Mouse (Mus musculus) T-helper 1 cell (primary cell): ENCODE measurements around the gene Defb45.

Experiments
- in situ Hi-C: fragments of 300-600 bp; cut with MboI, MseI; formaldehyde crosslinking; loops from one replicate; pipeline ENCODE4 v1.15.1; 2025; ENCODE audit warnings: high pct_unique_total_duplicates

Defb45 gene

DNA sequence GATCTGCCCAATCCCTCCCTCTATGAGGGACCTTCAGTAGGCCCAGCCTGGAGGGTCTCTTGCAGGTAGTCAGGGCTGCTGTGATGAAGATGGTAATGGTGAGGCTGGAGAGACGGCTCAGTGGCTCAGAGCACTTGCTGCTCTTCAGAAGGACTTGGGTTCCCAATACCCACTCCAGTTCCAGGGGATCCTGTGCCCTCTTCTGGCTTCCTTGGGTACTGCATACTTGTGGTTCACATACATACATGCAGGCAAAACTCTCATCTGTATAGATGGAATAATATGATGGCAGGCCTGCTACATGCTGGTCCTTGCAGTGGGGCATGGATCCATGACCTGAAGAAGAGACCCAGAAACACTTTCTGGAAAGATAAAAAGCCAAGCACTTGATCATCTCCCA, 9.5 kb upstream of the Defb45 start:
- in situ Hi-C loops, result no loop called here

GRCm38 (mm10) chr2:152607746-152608145, 8.5 kb upstream of the Defb45 start:
- in situ Hi-C loops, result no loop called here

DNA sequence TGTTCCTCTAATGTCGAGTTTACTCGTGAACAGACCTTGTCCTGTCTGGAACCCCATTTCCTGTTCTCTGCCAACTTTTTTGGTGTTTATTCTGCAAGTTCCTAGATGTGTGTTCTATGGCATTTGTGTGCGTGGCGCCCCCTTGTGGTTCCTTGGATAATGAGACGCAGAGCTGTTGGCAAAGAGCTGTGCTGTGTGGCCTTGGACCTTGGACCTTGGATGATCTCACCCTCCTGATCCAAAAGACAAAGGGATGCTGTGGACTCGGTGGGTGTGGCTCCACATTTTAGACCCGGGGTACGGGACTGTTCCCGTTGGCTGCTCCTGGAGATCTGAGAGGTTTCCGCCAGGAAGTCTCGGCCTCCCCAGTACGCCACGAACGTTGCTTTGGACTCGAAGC, 4.9 kb upstream of the Defb45 start, which contains the start of gene Defb36:
Defb36 (plus strand) TSS at position 271 of the 400 bp plus-strand sequence.
- in situ Hi-C loops, result no loop called here

DNA sequence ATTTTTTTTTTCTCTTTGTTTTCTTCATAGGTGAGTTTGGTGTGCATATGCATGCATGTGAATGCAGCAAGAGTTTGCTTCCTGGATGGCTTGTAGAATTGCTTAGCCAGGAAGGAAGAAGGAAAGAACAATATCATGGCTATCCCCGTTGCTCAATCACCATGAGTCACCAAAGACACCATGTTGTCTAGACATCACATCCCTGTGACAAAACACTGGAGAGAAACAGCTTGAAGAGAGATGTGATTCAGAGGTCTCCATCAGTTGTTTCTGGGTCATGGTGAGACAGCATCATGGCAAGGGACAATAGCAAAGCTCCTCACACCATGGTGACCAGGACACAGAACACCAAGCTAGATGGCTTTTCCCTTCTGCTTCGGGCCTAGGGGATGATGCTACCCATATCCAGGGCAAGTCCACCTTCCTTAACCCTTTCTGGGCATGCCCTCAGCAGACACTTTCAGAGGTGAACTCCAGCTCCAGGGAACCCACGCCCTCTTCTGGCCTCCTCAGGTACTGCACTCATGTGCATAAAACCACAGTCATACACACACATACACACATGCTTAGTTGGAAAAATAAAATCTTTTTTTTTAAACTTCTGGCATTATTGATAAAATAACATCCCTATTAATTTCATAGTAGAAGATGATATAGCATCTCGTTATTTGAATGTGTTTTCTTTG, 2.2 kb upstream of the Defb45 start:
- in situ Hi-C loops, result no loop called here

- in situ Hi-C loops, result no loop called here
Observed at GRCm38 (mm10) chr2:152600076-152600475, 877 bp upstream of the Defb45 start.

DNA sequence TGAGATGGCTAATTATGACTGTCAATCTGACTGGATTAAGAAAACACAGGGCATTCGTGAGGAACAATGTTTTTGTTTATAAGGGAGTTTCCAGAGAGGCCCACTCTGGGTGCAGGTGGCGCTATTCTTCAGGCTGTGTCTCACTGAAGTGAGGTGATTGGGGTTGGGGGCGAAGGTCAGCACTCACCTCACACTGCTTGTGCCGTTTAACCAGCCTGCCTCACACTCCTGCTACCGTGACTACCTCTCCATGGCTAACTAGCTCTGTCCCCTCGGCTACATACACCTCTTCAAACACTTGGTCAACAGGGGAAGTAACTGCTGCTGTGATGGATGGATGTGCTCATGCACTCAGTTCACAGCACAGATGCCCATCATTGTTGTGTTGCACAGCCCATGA, 10.2 kb downstream of the Defb45 start:
- in situ Hi-C loops, result no loop called here

DNA sequence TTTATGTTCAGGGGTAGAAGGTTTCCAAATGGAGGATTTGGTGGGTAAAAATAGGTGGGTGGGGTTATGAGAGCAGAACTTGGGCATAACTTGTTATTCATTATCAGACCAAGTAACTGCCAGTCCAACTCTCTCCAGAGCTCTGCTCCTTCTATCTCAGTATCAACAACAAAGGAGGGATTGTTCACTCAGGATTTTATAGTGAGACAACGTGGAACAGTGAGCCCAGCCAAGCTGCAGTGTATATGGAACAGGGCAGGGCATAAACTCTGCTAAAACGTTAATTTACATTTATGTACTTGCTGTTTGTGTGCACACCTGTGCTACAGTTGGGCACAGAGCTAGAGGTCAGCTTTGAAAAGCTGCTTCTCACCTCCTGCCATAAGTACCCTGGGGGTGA, 10.7 kb downstream of the Defb45 start:
- in situ Hi-C loops, result no loop called here

DNA sequence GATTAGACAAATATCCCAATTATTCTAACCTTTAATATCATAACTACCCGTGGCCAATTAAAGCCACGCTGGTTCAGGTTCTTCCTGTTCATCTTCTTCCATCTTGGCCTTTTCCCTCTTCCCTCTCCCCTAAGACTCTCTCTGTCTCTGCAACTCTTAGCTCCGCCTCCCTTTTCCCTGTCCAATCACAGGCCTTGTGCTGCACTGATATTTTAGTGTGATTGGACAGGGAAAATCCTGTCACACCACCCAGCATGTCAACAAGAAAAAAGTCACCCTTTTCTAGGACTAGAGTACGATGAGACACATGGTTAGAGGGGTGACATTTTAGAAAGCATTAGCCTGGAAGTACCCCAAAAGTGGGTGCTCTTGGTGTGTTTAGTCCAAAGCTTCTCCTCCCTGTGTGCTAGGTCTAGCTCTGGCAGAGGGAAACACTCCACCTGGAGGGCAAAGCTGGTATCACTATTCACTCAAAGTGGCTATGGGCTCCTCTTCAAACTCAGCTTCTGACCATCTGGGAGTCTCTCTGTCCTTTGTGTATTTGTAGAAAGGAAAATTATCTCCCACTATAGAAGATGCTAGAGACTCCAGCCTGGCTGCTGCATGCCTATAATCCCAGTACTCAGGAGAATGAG, 12.2 kb downstream of the Defb45 start:
- in situ Hi-C loops, result no loop called here

DNA sequence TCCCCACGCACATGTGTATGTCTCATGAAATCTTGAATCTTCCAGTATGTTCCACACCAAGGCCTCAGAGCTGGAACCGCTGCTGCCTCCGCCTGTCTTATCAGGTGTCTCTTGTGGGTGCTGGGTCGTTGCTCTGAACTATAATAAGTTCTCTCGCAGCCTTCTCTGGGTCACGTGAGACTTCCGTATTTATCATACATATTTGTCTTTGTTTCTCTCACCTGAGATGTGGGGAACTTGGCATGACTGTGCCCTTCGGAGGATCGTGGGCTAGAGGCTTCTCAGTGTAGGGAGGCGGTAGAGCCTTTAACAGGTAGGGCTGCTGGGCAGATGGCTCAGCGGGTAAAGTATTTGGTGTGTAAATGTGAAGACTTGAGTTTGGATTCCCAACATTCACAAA, 18.6 kb downstream of the Defb45 start:
- in situ Hi-C loops, result no loop called here

DNA sequence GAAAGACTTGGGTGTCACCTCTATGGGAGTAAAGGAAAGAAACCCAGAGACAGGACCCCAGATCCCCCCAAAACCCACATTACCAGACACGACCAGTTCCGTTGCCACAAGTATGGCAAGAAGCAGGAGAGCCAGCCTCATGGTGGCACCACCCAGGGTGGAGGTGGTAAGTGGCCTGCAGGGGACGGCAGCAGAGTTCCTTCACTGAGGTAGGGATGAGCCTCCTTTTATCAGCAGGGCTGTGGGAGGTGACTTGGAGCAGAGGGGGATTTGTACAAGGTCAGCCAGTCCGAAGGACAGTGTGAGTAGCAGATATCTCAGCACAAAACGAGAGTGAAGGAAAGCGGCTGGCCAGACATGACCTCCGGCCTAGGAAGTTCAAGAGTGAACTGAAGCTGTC, 19.1 kb downstream of the Defb45 start, which contains the start of gene Defb19:
Defb19 (minus strand) TSS at position 206 of the 400 bp plus-strand sequence.
- in situ Hi-C loops, result no loop called here

GRCm38 (mm10) chr2:152573484-152573883, 25.7 kb downstream of the Defb45 start:
- in situ Hi-C loops, result no loop called here

DNA sequence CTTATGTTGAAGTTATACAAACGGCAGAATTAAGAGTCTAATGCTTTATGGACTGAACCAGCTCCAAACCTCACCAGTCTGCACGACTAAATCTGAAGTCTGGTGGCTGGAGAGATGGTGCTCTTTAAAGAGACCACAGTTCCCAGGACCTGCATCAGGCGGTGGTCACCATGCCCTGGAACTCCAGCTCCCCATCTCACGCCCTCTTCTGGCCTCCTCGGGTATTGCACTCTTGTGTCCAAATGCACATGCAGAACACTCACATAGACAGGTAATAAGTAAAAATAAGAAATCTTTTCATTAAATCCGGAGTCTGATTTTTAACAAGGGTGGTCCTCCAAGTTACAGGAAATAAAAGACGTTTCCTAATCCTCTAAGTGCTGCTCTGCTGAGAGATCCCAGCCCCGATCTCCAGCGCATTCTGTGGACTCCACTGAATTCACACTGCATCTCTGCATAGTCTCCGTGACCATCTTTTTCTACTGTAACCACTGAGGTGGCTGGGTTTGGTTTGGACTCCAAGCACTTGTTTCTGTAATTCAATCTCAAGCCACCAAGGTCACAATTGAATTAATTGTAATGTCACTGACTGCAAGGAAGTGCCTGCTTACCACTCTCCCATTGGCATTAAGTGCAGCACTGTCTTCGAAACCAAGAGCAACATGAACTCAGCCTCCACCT, 26.9 kb downstream of the Defb45 start, which contains the start of gene Defb21:
Defb21 (plus strand) TSS at position 631 of the 681 bp plus-strand sequence.
- in situ Hi-C loops, result no loop called here

- in situ Hi-C loops, result no loop called here
Observed at GRCm38 (mm10) chr2:152570313-152570712, 28.9 kb downstream of the Defb45 start.

GRCm38 (mm10) chr2:152569881-152570280, 29.3 kb downstream of the Defb45 start:
- in situ Hi-C loops, result no loop called here

DNA sequence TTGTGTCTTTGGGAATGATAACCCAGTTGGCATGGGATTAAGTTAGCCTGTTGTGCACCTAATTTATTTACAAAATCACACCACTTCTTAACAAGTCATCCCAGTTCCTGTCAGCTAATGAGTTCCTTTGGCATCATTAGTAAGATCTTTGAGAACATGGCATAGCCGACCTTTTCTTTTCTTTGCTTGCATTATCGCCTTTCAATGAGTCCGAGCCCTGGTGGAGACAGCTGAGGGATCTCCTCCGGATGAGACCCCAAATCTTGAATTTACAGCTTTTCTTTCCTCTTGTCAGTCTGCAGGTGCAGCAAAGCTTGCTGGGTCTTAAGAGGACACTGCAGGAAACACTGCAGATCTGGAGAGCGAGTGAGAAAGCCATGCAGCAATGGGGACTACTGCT, 30.2 kb downstream of the Defb45 start, which contains the start of gene Gm17416:
Gm17416 (plus strand) TSS at position 301 of the 400 bp plus-strand sequence.
- in situ Hi-C loops, result no loop called here

DNA sequence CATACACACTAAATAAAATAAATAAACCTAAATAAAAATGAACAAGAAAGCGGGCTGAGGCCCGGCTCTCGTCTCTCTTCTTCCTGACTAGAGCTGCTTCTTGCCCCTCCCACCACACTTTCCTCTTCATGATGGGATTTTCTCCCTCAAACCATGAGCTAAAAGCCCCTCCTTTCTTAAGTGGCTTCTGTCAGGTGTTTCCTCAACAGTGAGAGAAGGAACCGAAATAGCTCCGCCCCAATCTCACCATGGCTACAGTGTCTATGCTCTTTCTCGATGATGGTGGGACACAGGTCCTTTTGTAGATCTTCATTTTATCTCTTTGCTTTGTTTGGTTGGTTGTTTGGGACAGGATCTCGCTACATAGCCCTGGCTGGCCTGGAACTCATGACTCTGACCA, 42.5 kb downstream of the Defb45 start:
- in situ Hi-C loops, result no loop called here

GRCm38 (mm10) chr2:152553774-152554423, 45.3 kb downstream of the Defb45 start:
- in situ Hi-C loops, result loop anchor here (5.0 kb wide), 1 partner anchor 107 kb away; no protein-coding TSS in a partner anchor

DNA sequence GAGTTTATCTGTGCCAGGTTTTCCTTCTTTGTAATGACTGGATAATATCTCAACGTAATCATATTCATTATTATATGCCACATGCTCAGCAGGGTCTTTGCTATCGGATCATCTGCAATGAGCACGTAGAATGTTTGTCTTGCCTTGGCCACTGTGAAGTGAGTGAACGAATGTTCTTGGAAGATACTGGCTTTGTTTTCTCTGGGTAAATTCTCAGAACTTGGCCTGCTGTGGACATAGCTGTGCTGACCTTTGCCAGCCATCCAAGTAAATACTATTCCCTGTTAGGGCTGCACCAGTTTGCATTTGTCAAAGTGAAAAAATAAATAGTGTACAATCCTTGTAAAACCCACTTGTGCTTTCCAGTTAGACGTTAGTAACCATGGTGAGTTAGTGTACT, 51.1 kb downstream of the Defb45 start:
- in situ Hi-C loops, result no loop called here

DNA sequence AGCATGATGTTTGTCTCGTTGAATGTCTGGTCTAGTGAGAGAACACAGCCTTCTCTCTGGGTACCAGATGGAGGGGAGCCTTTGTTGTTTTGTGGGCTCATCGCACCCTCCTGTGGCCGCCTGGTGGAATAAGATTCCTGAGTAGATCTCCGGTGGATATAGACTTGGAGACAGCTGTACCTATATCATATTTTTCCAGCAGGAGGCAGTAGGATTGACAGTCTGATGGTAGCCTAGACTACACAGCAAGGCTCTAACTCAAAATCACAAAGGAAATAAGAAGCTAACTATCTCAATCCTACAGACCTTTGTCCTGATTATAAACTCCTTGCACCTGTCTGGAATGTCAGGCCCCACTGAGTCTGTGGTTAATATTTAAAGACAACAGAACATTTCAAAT, 54.5 kb downstream of the Defb45 start:
- in situ Hi-C loops, result no loop called here

GRCm38 (mm10) chr2:152543478-152543877, 55.7 kb downstream of the Defb45 start:
- in situ Hi-C loops, result no loop called here
